Mouse (Mus musculus): ENCODE measurements around the gene Map3k6. TPM values are rescaled to one million over a fixed set of nuclear protein-coding genes. Genes with fewer than 3 reads are reported as not detected.

Map3k6 gene
- polyA plus RNA-seq, 1 experiment from 2014 or later = 1.8 TPM

- H3K27ac ChIP-seq (ENCODE audit: low read depth, low read length) = no peak overlapping the region
- ATAC-seq = no peak
- no peak overlapping the region for H3K4me2 ChIP-seq (replicated peaks; ENCODE audit: low read depth)
- no peak for TF ChIP-seq CTCF (IDR thresholded peaks at IDR 0.05; ENCODE audit: low read depth)
- peaks cover 3% of the 10 kb centered on the region; the same call in 1 of the 2 replicates for H3K4me1 ChIP-seq (replicated peaks; ENCODE audit: control insufficient read depth, insufficient read depth, low read length)
- no peaks in the 10 kb centered on the region for H3K9me3 ChIP-seq (ENCODE audit: control insufficient read depth)
- H3K27me3 ChIP-seq (replicated peaks; ENCODE audit: control insufficient read depth, insufficient read depth, low read length) = no peaks in the 10 kb centered on the region
- 67% methylated on average over 10 of the region's 10 CpGs for WGBS
- no peak overlapping the region for H3K4me3 ChIP-seq (ENCODE audit: low read depth, low read length)
- H3K36me3 ChIP-seq (ENCODE audit: control insufficient read depth, insufficient read depth) = peaks cover 22% of the 10 kb centered on the region
- H3K9ac ChIP-seq (ENCODE audit: low read depth, low read length) = 0 out of 2 replicates have a peak overlapping the region, but pooled peaks have one; percentile 11
Observed at GRCm38 (mm10) chr4:133261641-133262374, 21.2 kb downstream of the Map3k6 start.

- no peak for ATAC-seq
- Histone ChIP-seq H3K27ac (ENCODE audit: low read depth, low read length) (no peak overlapping the region), H3K4me2 (replicated peaks; ENCODE audit: low read depth) (no peak overlapping the region), H3K36me3 (ENCODE audit: control insufficient read depth, insufficient read depth) (peaks cover 26% of the 10 kb centered on the region), H3K4me3 (ENCODE audit: low read depth, low read length) (no peak overlapping the region), H3K4me1 (replicated peaks; ENCODE audit: control insufficient read depth, insufficient read depth, low read length) (peaks cover 2% of the 10 kb centered on the region; the same call in 1 of the 2 replicates), H3K9me3 (ENCODE audit: control insufficient read depth) (no peaks in the 10 kb centered on the region), H3K9ac (ENCODE audit: low read depth, low read length) (0 out of 2 replicates have a peak overlapping the region, but pooled peaks have one; percentile 11), H3K27me3 (replicated peaks; ENCODE audit: control insufficient read depth, insufficient read depth, low read length) (no peaks in the 10 kb centered on the region)
- no peak for TF ChIP-seq CTCF (IDR thresholded peaks at IDR 0.05; ENCODE audit: low read depth)
- 66% methylated on average over 7 of the region's 7 CpGs for WGBS
Observed at GRCm38 (mm10) chr4:133262375-133262765, 21.8 kb downstream of the Map3k6 start.

GRCm38 (mm10) chr4:133262882-133263281, 22.3 kb downstream of the Map3k6 start, which contains the start of gene Sytl1:
TSS of gene Sytl1 (minus strand) at chr4:133263113.
- WGBS = 35% methylated on average over 7 of the region's 7 CpGs
- H3K4me1 ChIP-seq (replicated peaks; ENCODE audit: control insufficient read depth, insufficient read depth, low read length) = no peaks in the 10 kb centered on the region
- no peak within 1 kb of the TSS for H3K27ac ChIP-seq (ENCODE audit: low read depth, low read length)
- H3K4me2 ChIP-seq (replicated peaks; ENCODE audit: low read depth) = no peak within 1 kb of the TSS
- ATAC-seq = no peak
- no peaks in the 10 kb centered on the region for H3K9me3 ChIP-seq (ENCODE audit: control insufficient read depth)
- no peak within 1 kb of the TSS for H3K4me3 ChIP-seq (ENCODE audit: low read depth, low read length)
- 0 out of 2 replicates have a peak within 1 kb of the TSS, but pooled peaks have one; percentile 11 for H3K9ac ChIP-seq (ENCODE audit: low read depth, low read length)
- peak; percentile 30 for TF ChIP-seq CTCF (IDR thresholded peaks at IDR 0.05; ENCODE audit: low read depth)
- no peaks in the 10 kb centered on the region for H3K27me3 ChIP-seq (replicated peaks; ENCODE audit: control insufficient read depth, insufficient read depth, low read length)
- H3K36me3 ChIP-seq (ENCODE audit: control insufficient read depth, insufficient read depth) = peaks cover 31% of the 10 kb centered on the region

GRCm38 (mm10) chr4:133263756-133264155, 23.1 kb downstream of the Map3k6 start:
- H3K4me2 ChIP-seq (replicated peaks; ENCODE audit: low read depth) = no peak overlapping the region
- no peaks in the 10 kb centered on the region for H3K27me3 ChIP-seq (replicated peaks; ENCODE audit: control insufficient read depth, insufficient read depth, low read length)
- 91% methylated on average over 5 of the region's 5 CpGs for WGBS
- H3K27ac ChIP-seq (ENCODE audit: low read depth, low read length) = no peak overlapping the region
- no peak for ATAC-seq
- no peak overlapping the region for H3K4me3 ChIP-seq (ENCODE audit: low read depth, low read length)
- H3K9ac ChIP-seq (ENCODE audit: low read depth, low read length) = no peak overlapping the region
- H3K4me1 ChIP-seq (replicated peaks; ENCODE audit: control insufficient read depth, insufficient read depth, low read length) = no peaks in the 10 kb centered on the region
- TF ChIP-seq CTCF (IDR thresholded peaks at IDR 0.05; ENCODE audit: low read depth) = no peak
- H3K36me3 ChIP-seq (ENCODE audit: control insufficient read depth, insufficient read depth) = peaks cover 40% of the 10 kb centered on the region
- H3K9me3 ChIP-seq (ENCODE audit: control insufficient read depth) = no peaks in the 10 kb centered on the region

GRCm38 (mm10) chr4:133264559-133264958, 23.9 kb downstream of the Map3k6 start:
- Histone ChIP-seq H3K27ac (ENCODE audit: low read depth, low read length) (no peak overlapping the region), H3K4me2 (replicated peaks; ENCODE audit: low read depth) (no peak overlapping the region), H3K36me3 (ENCODE audit: control insufficient read depth, insufficient read depth) (peaks cover 48% of the 10 kb centered on the region), H3K4me3 (ENCODE audit: low read depth, low read length) (no peak overlapping the region), H3K9me3 (ENCODE audit: control insufficient read depth) (no peaks in the 10 kb centered on the region), H3K9ac (ENCODE audit: low read depth, low read length) (no peak overlapping the region), H3K4me1 (replicated peaks; ENCODE audit: control insufficient read depth, insufficient read depth, low read length) (no peaks in the 10 kb centered on the region), H3K27me3 (replicated peaks; ENCODE audit: control insufficient read depth, insufficient read depth, low read length) (no peaks in the 10 kb centered on the region)
- 92% methylated on average over 2 of the region's 2 CpGs for WGBS
- no peak for ATAC-seq
- TF ChIP-seq CTCF (IDR thresholded peaks at IDR 0.05; ENCODE audit: low read depth) = no peak

GRCm38 (mm10) chr4:133265297-133265696, 24.7 kb downstream of the Map3k6 start:
- no peak overlapping the region for H3K27ac ChIP-seq (ENCODE audit: low read depth, low read length)
- no peaks in the 10 kb centered on the region for H3K27me3 ChIP-seq (replicated peaks; ENCODE audit: control insufficient read depth, insufficient read depth, low read length)
- H3K4me1 ChIP-seq (replicated peaks; ENCODE audit: control insufficient read depth, insufficient read depth, low read length) = no peaks in the 10 kb centered on the region
- H3K9ac ChIP-seq (ENCODE audit: low read depth, low read length) = no peak overlapping the region
- H3K4me3 ChIP-seq (ENCODE audit: low read depth, low read length) = no peak overlapping the region
- no peak for ATAC-seq
- no peak for TF ChIP-seq CTCF (IDR thresholded peaks at IDR 0.05; ENCODE audit: low read depth)
- 93% methylated on average over 3 of the region's 3 CpGs for WGBS
- no peak overlapping the region for H3K4me2 ChIP-seq (replicated peaks; ENCODE audit: low read depth)
- peaks cover 54% of the 10 kb centered on the region for H3K36me3 ChIP-seq (ENCODE audit: control insufficient read depth, insufficient read depth)
- H3K9me3 ChIP-seq (ENCODE audit: control insufficient read depth) = no peaks in the 10 kb centered on the region
